Mouse (Mus musculus): ENCODE data around the gene Trpm8.

- TF ChIP-seq TCF12 (IDR thresholded peaks at IDR 0.05; ENCODE audit: insufficient read depth, poor library complexity, severe bottlenecking) (no peak), POLR2A (IDR thresholded peaks at IDR 0.05; ENCODE audit: insufficient read length, low read depth) (no peak), POLR2AphosphoS2 (IDR thresholded peaks at IDR 0.05; ENCODE audit: insufficient read length, low read depth) (no peak), MAX (IDR thresholded peaks at IDR 0.05; ENCODE audit: low read depth) (no peak), USF1 (IDR thresholded peaks at IDR 0.05; ENCODE audit: low read depth) (no peak), CEBPB (IDR thresholded peaks at IDR 0.05; ENCODE audit: insufficient read depth, poor library complexity, severe bottlenecking) (no peak), TCF3 (IDR thresholded peaks at IDR 0.05; ENCODE audit: insufficient read length, low read depth) (no peak), E2F4 (IDR thresholded peaks at IDR 0.05; ENCODE audit: insufficient read depth) (no peak), MYOD1 (IDR thresholded peaks at IDR 0.05; ENCODE audit: control insufficient read depth in 1 of 3, insufficient read length in 2 of 3, low read depth in 2 of 3) (no peak), REST (IDR thresholded peaks at IDR 0.05; ENCODE audit: insufficient read depth, insufficient read length) (no peak), MYOG (IDR thresholded peaks at IDR 0.05; ENCODE audit: control insufficient read depth in 1 of 3, insufficient read depth in 1 of 3, insufficient read length in 2 of 3, low read depth in 2 of 3) (no peak)
These were observed 78.2 kb downstream of the Trpm8 start for GRCm38 (mm10) chr1:88355681-88356080.
